Mouse (Mus musculus) liver, embryonic 14.5 days (tissue): Measurements from ENCODE around the gene Jmy.

Source experiments
- CTCF ChIP-seq: IDR thresholded peaks from 2 replicates; pipeline ENCODE4 v1.5.1; 2016; ENCODE audit warnings: antibody characterized with exemption, low read depth, control low read depth
- EP300 ChIP-seq: IDR thresholded peaks from 2 replicates; pipeline ENCODE4 v1.6.1; 2016; ENCODE audit warnings: antibody characterized with exemption, low read depth

DNA sequence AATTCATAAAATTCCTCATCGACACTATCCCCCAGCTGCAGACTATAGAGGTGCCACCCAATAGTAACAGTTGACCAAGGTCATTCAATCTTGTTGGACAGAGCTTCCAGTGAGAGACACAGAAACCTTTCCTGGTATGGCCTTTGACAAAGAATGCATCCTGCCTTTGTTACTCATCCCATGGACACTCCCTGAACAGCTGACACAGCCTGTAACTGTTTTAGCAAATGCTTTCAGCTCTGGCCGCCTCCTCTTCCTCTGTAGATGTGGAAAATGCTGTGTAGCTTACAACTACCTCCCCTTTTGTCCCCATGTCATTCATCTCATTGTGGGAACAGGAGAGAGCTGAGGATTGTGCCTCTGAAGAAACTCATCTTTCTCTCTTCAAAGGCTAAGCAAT is 81.3 kb downstream of the Jmy start:
- no peak for TF ChIP-seq CTCF
- TF ChIP-seq EP300: no peak
